Mouse (Mus musculus) cerebellum, adult 2 months (tissue): ENCODE measurements around the gene Vmn1r233. TPM values are rescaled to one million over a fixed set of nuclear protein-coding genes. Genes with fewer than 3 reads are reported as not detected.
A peak's percentile ranks its signal among the peaks of the same experiment; 100 is the strongest.

Source experiments
- DNase-seq, 2 experiments: peaks; one replicate each; pipeline ENCODE4 v3.0.0; 2021
- H3K27ac ChIP-seq: fragments of 200-500 bp; 2 replicates; pipeline ENCODE4 v1.5.1; 2012; ENCODE audit warnings: low read length, control low read depth, inconsistent platforms; ENCODE audit not compliant: insufficient read depth
- H3K27me3 ChIP-seq: fragments of 200-500 bp; 2 replicates; pipeline ENCODE4 v1.6.1; 2012; ENCODE audit warnings: inconsistent platforms, mild to moderate bottlenecking, low read length, moderate library complexity; ENCODE audit not compliant: control insufficient read depth, insufficient read depth
- H3K4me1 ChIP-seq: fragments of 200-500 bp; 2 replicates; pipeline ENCODE4 v1.6.1; 2011; ENCODE audit warnings: low read length; ENCODE audit not compliant: control insufficient read depth, insufficient read depth
- H3K4me3 ChIP-seq: fragments of 200-500 bp; replicated peaks from 2 replicates; pipeline ENCODE3; 2011; ENCODE audit warnings: mild to moderate bottlenecking, low read depth, low read length, control low read depth; ENCODE audit not compliant: insufficient read depth
- CTCF ChIP-seq: fragments of 200-500 bp; IDR thresholded peaks from 2 replicates; pipeline ENCODE4 v1.5.1; 2011; ENCODE audit warnings: low read depth, mild to moderate bottlenecking, control low read depth, low read length, moderate library complexity, borderline replicate concordance; ENCODE audit not compliant: insufficient read depth
- POLR2A ChIP-seq: fragments of 200-500 bp; IDR thresholded peaks from 2 replicates; pipeline ENCODE4 v1.6.1; 2011; ENCODE audit warnings: low read length, control low read depth, borderline replicate concordance; ENCODE audit not compliant: insufficient read depth
- WGBS: fragments of 180-500 bp; shearing (Covaris S2); methylation state at CpG from one replicate; pipeline ENCODE4 v1.1.7; 2018; 5-methylcytosine and 5-hydroxymethylcytosine counted together
- polyA plus RNA-seq: library from polyadenylated mRNA; depleted of rRNA; stranded (reverse); fragments of >200 nt; gene quantifications from 2 replicates; pipeline ENCODE4 v1.2.3, GENCODE M21; 2012; rRNA removed

Gene Vmn1r233
- polyA plus RNA-seq: not detected in 2 replicates

- no peaks in the 10 kb centered on the region; the same call in 1 of the 2 replicates for H3K27me3 ChIP-seq
- no peak for TF ChIP-seq CTCF
- no peak for TF ChIP-seq POLR2A
- H3K4me3 ChIP-seq: no peak within 1 kb of the TSS
- H3K27ac ChIP-seq: no peak within 1 kb of the TSS
- DNase-seq: no peak
- no peaks in the 10 kb centered on the region for H3K4me1 ChIP-seq
These were observed at the start of gene Vmn1r233 for GRCm38 (mm10) chr17:20996364-20996763. TSS of gene Vmn1r233 (minus strand) at chr17:20996464.

GRCm38 (mm10) chr17:21018410-21019080, 22.3 kb upstream of the Vmn1r233 start:
- no peaks in the 10 kb centered on the region for H3K4me1 ChIP-seq
- H3K27ac ChIP-seq: no peak overlapping the region
- H3K27me3 ChIP-seq: no peaks in the 10 kb centered on the region
- no peak overlapping the region for H3K4me3 ChIP-seq
- TF ChIP-seq POLR2A (no peak), CTCF (no peak)
- DNase-seq: no peak
- WGBS: 88% methylated on average over 1 of the region's 1 CpGs

GRCm38 (mm10) chr17:21009726-21010125, 13.5 kb upstream of the Vmn1r233 start:
- Histone ChIP-seq H3K4me1 (no peaks in the 10 kb centered on the region; the same call in 1 of the 2 replicates), H3K4me3 (peak overlapping the region; percentile 97), H3K27ac (no peak overlapping the region), H3K27me3 (no peaks in the 10 kb centered on the region)
- no peak for DNase-seq
- WGBS: 16% methylated on average over 1 of the region's 1 CpGs
- TF ChIP-seq CTCF (no peak), POLR2A (no peak)

- H3K4me3 ChIP-seq: peak within 1 kb of the TSS; percentile 97
- H3K27me3 ChIP-seq: no peaks in the 10 kb centered on the region
- H3K27ac ChIP-seq: peak within 1 kb of the TSS; percentile 80
- TF ChIP-seq CTCF (no peak), POLR2A (peak; percentile 60; the same call in 1 of the 2 replicates)
- WGBS: 6% methylated on average over 36 of the region's 36 CpGs
- peak; percentile 85 to 89 for DNase-seq
- no peaks in the 10 kb centered on the region; the same call in 1 of the 2 replicates for H3K4me1 ChIP-seq
These were observed 12.4 kb upstream of the Vmn1r233 start, which contains the start of gene Zfp160 for GRCm38 (mm10) chr17:21008382-21009331. TSS of gene Zfp160 (plus strand) at chr17:21008903.

- no peak overlapping the region for H3K27ac ChIP-seq
- no peak for DNase-seq
- H3K4me3 ChIP-seq: no peak overlapping the region
- no peaks in the 10 kb centered on the region for H3K4me1 ChIP-seq
- H3K27me3 ChIP-seq: no peaks in the 10 kb centered on the region; the same call in 1 of the 2 replicates
- WGBS: 60% methylated on average over 2 of the region's 2 CpGs
- no peak for TF ChIP-seq CTCF
- TF ChIP-seq POLR2A: no peak
These were observed 2.5 kb downstream of the Vmn1r233 start for GRCm38 (mm10) chr17:20993716-20994115.

GRCm38 (mm10) chr17:20966681-20967080, 29.6 kb downstream of the Vmn1r233 start:
- H3K27me3 ChIP-seq: no peaks in the 10 kb centered on the region
- DNase-seq: no peak
- no peak overlapping the region for H3K4me3 ChIP-seq
- TF ChIP-seq POLR2A (no peak), CTCF (no peak)
- H3K4me1 ChIP-seq: no peaks in the 10 kb centered on the region
- H3K27ac ChIP-seq: no peak overlapping the region

- Histone ChIP-seq H3K27ac (no peak overlapping the region), H3K4me3 (no peak overlapping the region), H3K27me3 (no peaks in the 10 kb centered on the region), H3K4me1 (no peaks in the 10 kb centered on the region)
- TF ChIP-seq POLR2A: no peak
- no peak for TF ChIP-seq CTCF
- no peak for DNase-seq
- 93% methylated on average over 4 of the region's 4 CpGs for WGBS
These were observed 30.8 kb downstream of the Vmn1r233 start for GRCm38 (mm10) chr17:20965421-20965820.
